Mouse (Mus musculus) CH12.LX (cell line): Measurements from ENCODE around the gene Pomp. TPM values are rescaled to one million over a fixed set of nuclear protein-coding genes. Genes with fewer than 3 reads are reported as not detected.
A peak's percentile ranks its signal among the peaks of the same experiment; 100 is the strongest.

ENCODE experiments used
- DNase-seq: peaks from one replicate; pipeline ENCODE4 v3.0.0-alpha.2; 2013; ENCODE audit errors: extremely low read depth
- H3K27ac ChIP-seq: 2 replicates; pipeline ENCODE4 v1.5.1; 2012; ENCODE audit warnings: low read depth, mild to moderate bottlenecking, control low read depth, moderate library complexity; ENCODE audit not compliant: insufficient read depth
- H3K27me3 ChIP-seq: replicated peaks from 2 replicates; pipeline ENCODE3; 2012; ENCODE audit warnings: inconsistent platforms
- H3K36me3 ChIP-seq, 2 experiments: replicated peaks in 1 of 2; 2 replicates each; pipeline versions ENCODE3 to v1.6.1; 2012; ENCODE audit warnings: inconsistent platforms in 1 of 2, low read length in 1 of 2, mild to moderate bottlenecking in 1 of 2, mixed read lengths in 1 of 2, moderate library complexity in 1 of 2; ENCODE audit not compliant: control insufficient read depth in 1 of 2, insufficient read depth in 1 of 2
- H3K4me1 ChIP-seq, 2 experiments: 2 replicates each; pipeline ENCODE4 v1.6.1; 2012; ENCODE audit warnings: inconsistent platforms in 1 of 2, moderate library complexity in 1 of 2; ENCODE audit not compliant: insufficient read depth in 2 of 2, control insufficient read depth in 1 of 2
- H3K4me2 ChIP-seq: 2 replicates; pipeline ENCODE4 v1.6.1; 2012; ENCODE audit warnings: low read depth, mild to moderate bottlenecking, control low read depth; ENCODE audit not compliant: poor library complexity, insufficient read depth, severe bottlenecking
- H3K4me3 ChIP-seq, 3 experiments: fragments of 150-350 bp in 1 of 3; sonication (generic) in 1 of 3; replicated peaks in 1 of 3; 2 replicates each; pipeline versions ENCODE3 to v1.5.1; 2011 to 2012; ENCODE audit warnings: low read depth in 2 of 3, low read length in 2 of 3, mild to moderate bottlenecking in 2 of 3, moderate library complexity in 2 of 3, control low read depth in 1 of 3, improper control_type of control experiment in 1 of 3, inconsistent platforms in 1 of 3, mixed read lengths in 1 of 3; ENCODE audit not compliant: poor library complexity in 1 of 3
- H3K79me2 ChIP-seq: replicated peaks from 2 replicates; pipeline ENCODE4 v1.6.1; 2012; ENCODE audit warnings: mild to moderate bottlenecking, moderate library complexity; ENCODE audit not compliant: control insufficient read depth, poor library complexity, insufficient read depth, severe bottlenecking; ENCODE audit errors: extremely low read depth
- H3K9ac ChIP-seq: 2 replicates; pipeline ENCODE4 v1.6.1; 2012; ENCODE audit warnings: low read depth, mild to moderate bottlenecking, control low read depth, moderate library complexity; ENCODE audit not compliant: insufficient read depth
- H3K9me3 ChIP-seq: replicated peaks from 2 replicates; pipeline ENCODE3; 2012; ENCODE audit warnings: low read length, inconsistent platforms, mixed read lengths
- BHLHE40 ChIP-seq: IDR thresholded peaks from 2 replicates; pipeline ENCODE4 v1.6.1; 2011; ENCODE audit warnings: mild to moderate bottlenecking, low read depth, low read length, improper control_type of control experiment
- CHD2 ChIP-seq: IDR thresholded peaks from 2 replicates; pipeline ENCODE4 v1.6.1; 2011; ENCODE audit warnings: low read length, improper control_type of control experiment
- CTCF ChIP-seq, 2 experiments: IDR thresholded peaks in 1 of 2; conservative IDR thresholded peaks in 1 of 2; 2 replicates each; pipeline ENCODE4 v1.5.1; 2011 to 2012; ENCODE audit warnings: low read depth in 2 of 2, low read length in 2 of 2, improper control_type of control experiment in 1 of 2, inconsistent platforms in 1 of 2, mild to moderate bottlenecking in 1 of 2, moderate library complexity in 1 of 2
- E2F4 ChIP-seq: IDR thresholded peaks from 2 replicates; pipeline ENCODE4 v1.6.1; 2011; ENCODE audit warnings: low read depth, low read length, improper control_type of control experiment; ENCODE audit not compliant: insufficient replicate concordance
- HCFC1 ChIP-seq: IDR thresholded peaks from 2 replicates; pipeline ENCODE4 v1.6.1; 2012; ENCODE audit warnings: low read depth, mild to moderate bottlenecking, inconsistent platforms, low read length, improper control_type of control experiment
- JUN ChIP-seq: IDR thresholded peaks from 2 replicates; pipeline ENCODE4 v1.6.1; 2011; ENCODE audit warnings: low read depth, mild to moderate bottlenecking, low read length, improper control_type of control experiment, moderate library complexity; ENCODE audit not compliant: insufficient read depth
- KAT2A ChIP-seq: IDR thresholded peaks from 2 replicates; pipeline ENCODE4 v1.6.1; 2012; ENCODE audit warnings: low read length, improper control_type of control experiment, inconsistent platforms; ENCODE audit not compliant: insufficient replicate concordance
- MAZ ChIP-seq: IDR thresholded peaks from 2 replicates; pipeline ENCODE4 v1.6.1; 2012; ENCODE audit warnings: low read depth, mild to moderate bottlenecking, inconsistent platforms, low read length, improper control_type of control experiment, moderate library complexity
- MEF2A ChIP-seq: IDR thresholded peaks from 2 replicates; pipeline ENCODE4 v1.6.1; 2014; ENCODE audit warnings: low read depth, mild to moderate bottlenecking, inconsistent platforms, low read length, improper control_type of control experiment, borderline replicate concordance
- MXI1 ChIP-seq: IDR thresholded peaks from 2 replicates; pipeline ENCODE4 v1.6.1; 2011; ENCODE audit warnings: mild to moderate bottlenecking, low read depth, low read length, improper control_type of control experiment
- PAX5 ChIP-seq: IDR thresholded peaks from 2 replicates; pipeline ENCODE4 v1.6.1; 2012; ENCODE audit warnings: low read length, inconsistent platforms, mixed read lengths
- POLR2AphosphoS2 ChIP-seq: IDR thresholded peaks from 2 replicates; pipeline ENCODE4 v1.6.1; 2011; ENCODE audit warnings: low read depth, low read length, improper control_type of control experiment
- RAD21 ChIP-seq: IDR thresholded peaks from 2 replicates; pipeline ENCODE4 v1.6.1; 2011; ENCODE audit warnings: low read depth, mild to moderate bottlenecking, low read length, improper control_type of control experiment, moderate library complexity
- RCOR1 ChIP-seq: conservative IDR thresholded peaks from 2 replicates; pipeline ENCODE4 v1.6.1; 2012; ENCODE audit warnings: low read depth, mild to moderate bottlenecking, inconsistent platforms, low read length, improper control_type of control experiment
- SIN3A ChIP-seq: IDR thresholded peaks from 2 replicates; pipeline ENCODE4 v1.6.1; 2012; ENCODE audit warnings: low read length, improper control_type of control experiment, inconsistent platforms
- SMC3 ChIP-seq: IDR thresholded peaks from 2 replicates; pipeline ENCODE4 v1.6.1; 2011; ENCODE audit warnings: low read depth, low read length, improper control_type of control experiment
- USF1 ChIP-seq: IDR thresholded peaks from 2 replicates; pipeline ENCODE4 v1.6.1; 2014; ENCODE audit warnings: low read depth, mild to moderate bottlenecking, inconsistent platforms, low read length, improper control_type of control experiment
- ZNF384 ChIP-seq: IDR thresholded peaks from 2 replicates; pipeline ENCODE4 v1.6.1; 2012; ENCODE audit warnings: low read depth, low read length, improper control_type of control experiment, inconsistent platforms
- dilution Hi-C: fragments of 300-500 bp; cut with MboI; formaldehyde crosslinking; loops from 2 replicates; pipeline ENCODE4 v1.14.3; 2020; ENCODE audit warnings: low sequenced_read_pairs; ENCODE audit not compliant: extremely low pct_unique_long_range_greater_than_20kb, extremely low pct_ligation_motif_present
- in situ Hi-C: fragments of 300-500 bp; cut with MboI; formaldehyde crosslinking; loops from 3 replicates; pipeline ENCODE4 v1.14.3; 2019; ENCODE audit warnings: low sequenced_read_pairs, low pct_ligation_motif_present, low pct_unique_long_range_greater_than_20kb, mixed read lengths
- polyA plus RNA-seq: library from polyadenylated mRNA; unstranded; fragments of >175 nt; gene quantifications from 2 replicates; pipeline ENCODE4 v1.2.1, GENCODE M21; 2012; ENCODE audit warnings: low read depth; ENCODE audit not compliant: insufficient read length
- total RNA-seq, 2 experiments: library from RNA; depleted of rRNA; stranded (reverse); fragments of 300-350 nt in 1 of 2; fragments of >200 nt in 1 of 2; gene quantifications; 2 replicates each; pipeline ENCODE4 v1.2.3; 2012 to 2014

Pomp gene
- total and polyA plus RNA-seq, 3 experiments, result 164 to 618 (median 303) TPM

GRCm38 (mm10) chr5:147893143-147893542, 32.9 kb downstream of the Pomp start:
- no peak overlapping the region for H3K9ac ChIP-seq
- H3K27ac ChIP-seq, result no peak overlapping the region
- TF ChIP-seq POLR2AphosphoS2, result no peak
- TF ChIP-seq ZNF384, result no peak
- no peak for TF ChIP-seq SMC3
- TF ChIP-seq KAT2A, result no peak
- no peak for TF ChIP-seq RAD21
- no peak for TF ChIP-seq CTCF (conservative IDR thresholded peaks at IDR 0.05 in 1 of 2, IDR thresholded peaks at IDR 0.05 in 1 of 2; ENCODE audit: low read depth in 2 of 2, low read length in 2 of 2)
- no peak for TF ChIP-seq MAZ
- TF ChIP-seq PAX5, result no peak
- no peak for TF ChIP-seq MEF2A
- no peak for TF ChIP-seq BHLHE40
- no peak for TF ChIP-seq HCFC1
- no peak for TF ChIP-seq E2F4
- no peak for TF ChIP-seq USF1
- no peak for TF ChIP-seq RCOR1
- TF ChIP-seq JUN, result no peak
- no peak for TF ChIP-seq MXI1
- TF ChIP-seq CHD2, result no peak
- H3K4me2 ChIP-seq, result no peak overlapping the region
- peaks cover 7 to 39% of the 10 kb centered on the region in 2 experiments for H3K4me1 ChIP-seq
- H3K27me3 ChIP-seq, result no peaks in the 10 kb centered on the region
- H3K36me3 ChIP-seq, result peaks cover 3 to 21% of the 10 kb centered on the region in 2 experiments
- dilution Hi-C loops (no loop called here), in situ Hi-C loops (no loop called here)
- H3K9me3 ChIP-seq, result no peaks in the 10 kb centered on the region
- no peaks in the 10 kb centered on the region for H3K79me2 ChIP-seq
- no peak overlapping the region for H3K4me3 ChIP-seq
- DNase-seq, result no peak

- peak overlapping the region; percentile 83 for H3K4me2 ChIP-seq
- DNase-seq, result no peak
- no peak overlapping the region for H3K27ac ChIP-seq
- no peaks in the 10 kb centered on the region for H3K79me2 ChIP-seq
- TF ChIP-seq SIN3A (peak; percentile 49; the same call in 1 of the 2 replicates), CTCF (conservative IDR thresholded peaks at IDR 0.05 in 1 of 2, IDR thresholded peaks at IDR 0.05 in 1 of 2; ENCODE audit: low read depth in 2 of 2, low read length in 2 of 2) (no peak), BHLHE40 (no peak)
- in situ Hi-C loops, result no loop called here
- peak overlapping the region; percentile 71 to 95 (median 85) for H3K4me3 ChIP-seq
- no peaks in the 10 kb centered on the region for H3K9me3 ChIP-seq
- H3K9ac ChIP-seq, result peak overlapping the region; percentile 88
- peaks cover 10 to 46% of the 10 kb centered on the region in 2 experiments for H3K4me1 ChIP-seq
- peaks cover 3 to 21% of the 10 kb centered on the region in 2 experiments for H3K36me3 ChIP-seq
- dilution Hi-C loops, result no loop called here
- H3K27me3 ChIP-seq, result no peaks in the 10 kb centered on the region
Observed at GRCm38 (mm10) chr5:147893766-147894454, 33.6 kb downstream of the Pomp start.
